Mouse (Mus musculus) ovary, adult 10 weeks (tissue): ENCODE data around the gene Katna1. TPM values are rescaled to one million over a fixed set of nuclear protein-coding genes. Genes with fewer than 3 reads are reported as not detected.

Experiments
- polyA plus RNA-seq: library from polyadenylated mRNA; stranded (reverse); fragments of 350-450 nt; fragmentation: Illumina TruSeq; extraction: RNeasy Lipid Tissue Mini Kit (QIAGEN cat#74804); gene quantifications from one replicate; pipeline ENCODE4 v1.2.3, GENCODE M21; 2014

Katna1 gene
- polyA plus RNA-seq, result 44.8 TPM

GRCm38 (mm10) chr10:7725751-7726500 is at the start of gene Katna1:
Gene Katna1, plus strand, starts transcription at chr10:7726000.

GRCm38 (mm10) chr10:7680731-7681301 is 45.0 kb upstream of the Katna1 start, which contains the start of the genes Pcmt1 and Lats1:
Gene Pcmt1, minus strand, starts transcription at chr10:7681136.
Gene Lats1, plus strand, starts transcription at chr10:7681214.

GRCm38 (mm10) chr10:7792751-7793385 is 67.1 kb downstream of the Katna1 start, which contains the start of the genes Ginm1 and Ppil4:
Gene Ginm1, minus strand, starts transcription at chr10:7792824.
Gene Ppil4, plus strand, starts transcription at chr10:7792891.

Other genes with a start within 250 kb of the Katna1 start
- gene Lrp11, start 136.2 kb upstream of the Katna1 start, polyA plus RNA-seq, result 17.6 TPM
- 26.5 TPM for gene Nup43, start 58.5 kb upstream of the Katna1 start, polyA plus RNA-seq
- gene Pcmt1, start 44.9 kb upstream of the Katna1 start, polyA plus RNA-seq, result 68.3 TPM
- 79.7 TPM for gene Lats1, start 44.8 kb upstream of the Katna1 start, polyA plus RNA-seq
- 446 TPM for gene Ginm1, start 66.8 kb downstream of the Katna1 start, polyA plus RNA-seq
- gene Ppil4, start 66.9 kb downstream of the Katna1 start, polyA plus RNA-seq, result 107 TPM
- 0.43 TPM for gene Zc3h12d, start 106.5 kb downstream of the Katna1 start, polyA plus RNA-seq
- gene Tab2, start 230.2 kb downstream of the Katna1 start, polyA plus RNA-seq, result 159 TPM